Mouse (Mus musculus) inflammation-experienced regulatory T-cells, adult 6 months (primary cell): Measurements from ENCODE around the gene AU015836. TPM values are rescaled to one million over a fixed set of nuclear protein-coding genes. Genes with fewer than 3 reads are reported as not detected.
"Not testable (repeated sequence)": the region's sequence is repeated elsewhere in the genome, so short reads cannot be mapped to it uniquely, and the experiment has no call there.

Experiments used
- ATAC-seq: one replicate; pipeline ENCODE4 v1.8.0; 2017
- polyA plus RNA-seq, 3 experiments: library from polyadenylated mRNA; unstranded; fragments of 100-300 nt; shearing (Covaris generic); gene quantifications; one replicate each; pipeline ENCODE4 v1.2.1; 2017

AU015836 gene
- polyA plus RNA-seq = not detected

DNA sequence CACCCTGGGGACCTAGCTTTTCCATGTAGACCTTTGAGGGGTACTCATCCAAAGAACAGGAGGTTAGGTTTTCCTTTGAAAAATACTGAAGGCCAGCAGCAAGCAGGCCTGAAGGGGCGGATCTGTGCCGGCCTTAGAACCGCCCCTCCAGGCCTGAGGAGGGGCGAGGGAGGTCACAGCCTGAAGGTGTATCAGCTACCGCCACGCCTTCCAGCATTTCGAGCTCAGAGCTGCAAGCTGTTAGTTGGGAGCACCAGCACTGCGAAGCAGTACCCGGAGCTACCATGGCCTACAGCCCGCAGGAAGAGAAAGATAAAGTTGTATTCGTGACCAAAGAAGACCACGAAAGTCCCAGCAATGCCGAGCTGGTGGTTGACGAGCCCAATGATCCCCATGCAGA lies at the start of gene AU015836:
AU015836 (plus strand) TSS at position 216 of the 400 bp plus-strand sequence.
- no peak for ATAC-seq

DNA sequence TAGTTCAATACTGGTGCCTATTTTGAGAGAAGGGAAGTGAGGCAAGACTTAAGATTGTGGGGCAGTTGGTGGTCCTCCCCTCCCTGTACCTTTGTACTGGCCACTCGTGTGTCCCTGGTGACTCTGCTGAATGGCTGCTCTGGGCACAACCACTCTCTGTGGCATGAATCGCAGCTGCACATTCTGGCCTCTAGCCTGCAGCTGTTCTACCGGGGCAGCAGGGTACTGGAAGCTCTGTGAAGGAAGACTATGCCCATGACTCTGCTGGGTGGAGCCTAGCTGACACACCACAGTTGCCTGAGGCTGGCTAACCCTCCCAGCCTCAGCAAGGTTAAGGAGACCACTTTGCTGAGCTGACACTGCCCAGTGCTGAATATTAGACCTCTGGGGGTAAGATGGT lies 49.4 kb upstream of the AU015836 start:
- no peak for ATAC-seq

DNA sequence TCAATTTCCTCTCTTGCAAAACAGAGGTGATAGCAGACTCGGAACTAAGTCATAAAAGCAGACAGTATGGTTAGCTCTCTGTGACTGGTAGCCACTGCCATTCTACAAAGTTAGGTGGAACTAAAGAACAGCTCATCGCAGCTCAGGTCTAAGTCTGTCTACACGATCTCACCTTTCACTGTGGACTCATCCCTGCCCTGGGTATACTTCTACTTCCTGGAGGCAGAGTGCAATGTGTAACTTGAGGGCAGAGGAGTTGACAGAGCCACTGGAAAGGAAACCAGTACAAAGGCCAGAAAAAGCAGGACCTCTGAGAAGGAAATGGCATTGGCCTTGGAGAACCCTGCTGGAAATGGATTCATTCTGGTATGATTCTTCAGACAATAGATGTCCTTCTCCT lies 40.1 kb upstream of the AU015836 start:
- no peak for ATAC-seq

DNA sequence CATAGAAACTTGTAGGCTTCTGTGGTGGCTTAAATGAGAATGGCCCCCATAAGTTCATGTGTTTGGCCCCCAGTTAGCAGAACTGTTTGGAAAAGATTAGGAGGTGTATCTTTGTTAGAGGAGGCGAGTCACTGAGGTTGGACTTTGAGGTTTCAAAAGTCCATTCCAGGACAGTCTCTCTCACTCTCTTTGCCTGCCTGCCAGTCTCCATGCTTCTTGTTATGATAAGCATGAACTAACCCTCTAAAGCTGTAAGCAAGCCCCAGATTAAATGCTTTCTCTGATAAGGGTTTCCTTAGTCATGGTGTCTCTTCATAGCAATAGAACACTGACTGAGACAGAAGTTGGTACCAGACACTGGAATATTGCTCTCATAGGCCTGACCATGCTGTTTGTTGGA lies 39.7 kb upstream of the AU015836 start:
- ATAC-seq = no peak

DNA sequence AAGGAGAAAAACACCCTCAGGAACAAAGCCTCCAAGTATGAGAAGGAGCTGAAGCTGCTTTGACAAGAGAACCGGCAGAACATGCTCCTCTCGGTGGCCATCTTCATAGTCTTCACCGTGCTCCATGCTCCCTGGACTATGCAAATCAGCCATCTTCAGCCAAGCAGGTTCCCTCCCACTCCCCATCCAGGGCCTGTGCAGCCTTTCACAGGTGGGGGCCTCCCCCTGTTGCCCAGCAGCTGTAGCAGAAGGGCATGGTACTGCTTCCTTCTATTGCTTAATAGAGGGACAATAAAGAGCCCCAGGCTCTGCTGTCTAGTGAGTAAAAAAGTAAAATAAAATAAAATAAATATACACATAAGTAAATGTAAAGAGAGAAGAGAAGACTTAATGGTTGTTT lies 36.8 kb upstream of the AU015836 start:
- no peak for ATAC-seq

DNA sequence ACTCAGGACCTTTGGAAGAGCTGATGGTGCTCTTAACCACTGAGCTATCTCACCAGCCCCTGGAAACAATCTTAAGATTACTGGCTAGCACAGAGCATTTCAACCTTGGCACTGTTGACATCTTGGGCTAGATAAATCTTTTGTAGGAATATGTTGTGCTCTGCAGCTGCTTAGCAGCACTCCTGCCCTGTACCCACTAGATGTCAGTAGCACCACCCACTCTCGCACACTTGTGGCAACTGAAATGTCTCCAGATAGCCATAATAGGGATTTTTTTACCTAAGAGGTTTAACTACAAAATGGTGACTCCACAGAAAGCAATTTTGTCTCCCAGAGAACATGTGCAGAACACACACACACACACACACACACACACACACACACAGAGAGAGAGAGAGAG lies 11.7 kb upstream of the AU015836 start:
- no peak for ATAC-seq

DNA sequence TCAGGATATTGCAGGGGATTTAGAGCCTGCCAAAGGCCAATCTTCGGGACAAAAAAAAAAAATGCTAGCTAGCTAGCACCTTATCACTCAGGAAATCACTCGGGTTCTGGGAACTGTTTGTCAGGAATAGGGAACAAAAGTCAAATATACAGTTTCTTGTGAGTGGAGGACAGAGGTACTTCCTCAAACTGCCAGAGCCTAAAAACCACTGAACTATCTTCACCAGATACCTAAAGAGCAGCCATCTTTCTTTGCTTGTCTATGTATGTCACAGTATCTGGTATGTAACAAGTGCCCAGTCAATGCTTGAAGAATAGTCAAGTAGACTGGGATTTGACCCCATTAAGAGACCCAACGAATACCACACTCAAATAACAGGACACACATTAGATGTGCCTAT lies 10.0 kb upstream of the AU015836 start:
- no peak for ATAC-seq

DNA sequence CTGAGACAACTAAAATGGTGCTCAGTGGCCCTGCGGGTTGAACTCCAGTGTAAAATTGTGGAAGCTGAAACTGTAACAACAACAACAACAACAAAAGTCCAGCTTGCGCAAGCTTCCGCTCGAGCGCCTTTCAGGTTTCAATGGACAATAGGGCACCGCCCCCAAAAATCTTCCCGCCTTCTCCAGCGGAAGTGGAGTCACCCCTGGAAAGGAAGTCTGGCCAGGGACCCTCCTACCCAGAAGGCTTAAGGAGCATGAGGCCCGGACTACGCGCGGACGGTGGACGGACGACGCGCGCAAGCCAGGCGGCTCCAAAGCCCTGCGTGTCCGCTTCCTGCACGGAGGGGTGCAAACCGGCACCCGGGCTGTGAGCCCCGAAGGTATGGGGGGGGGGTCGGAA lies 11.9 kb downstream of the AU015836 start:
- no peak for ATAC-seq

DNA sequence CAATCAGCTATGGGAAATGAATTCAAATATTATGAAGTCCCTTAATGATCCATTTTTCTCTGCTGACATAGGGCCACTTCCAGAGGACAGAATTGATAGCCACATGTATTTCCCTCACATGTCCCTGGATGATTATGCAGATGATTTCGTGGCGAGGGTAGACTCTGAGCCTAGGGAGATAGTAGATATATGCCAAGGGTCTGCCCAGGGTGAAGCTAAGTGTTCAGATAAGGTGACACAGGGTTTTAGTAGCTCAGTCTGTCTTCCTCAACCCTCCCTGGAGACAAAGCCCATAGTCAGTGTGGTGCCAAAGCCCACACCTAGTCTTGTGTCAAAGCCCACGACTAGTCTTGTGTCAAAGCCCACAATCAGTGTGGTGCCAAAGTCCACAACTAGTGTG lies 13.7 kb downstream of the AU015836 start:
- ATAC-seq = no peak

DNA sequence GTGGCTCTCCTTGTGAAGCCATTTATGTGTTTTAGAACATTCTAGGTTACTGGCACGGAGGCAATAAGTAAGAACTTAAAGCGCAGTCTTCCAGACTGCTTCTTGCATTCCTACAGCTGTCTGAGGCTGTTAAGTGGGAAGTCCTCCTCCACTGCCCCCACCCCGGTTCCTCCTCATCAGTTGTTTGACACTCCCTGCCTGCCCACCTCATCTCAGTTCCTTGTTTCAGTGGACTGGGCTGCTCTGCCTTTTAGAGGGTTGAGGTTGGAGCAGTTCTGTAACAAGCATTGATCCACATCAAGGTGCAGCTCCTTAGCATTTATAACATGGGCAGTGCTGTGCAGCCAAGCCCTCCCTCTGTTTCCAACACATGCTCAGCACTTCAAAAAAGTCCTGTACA lies 16.6 kb downstream of the AU015836 start:
- ATAC-seq = not testable (repeated sequence)

DNA sequence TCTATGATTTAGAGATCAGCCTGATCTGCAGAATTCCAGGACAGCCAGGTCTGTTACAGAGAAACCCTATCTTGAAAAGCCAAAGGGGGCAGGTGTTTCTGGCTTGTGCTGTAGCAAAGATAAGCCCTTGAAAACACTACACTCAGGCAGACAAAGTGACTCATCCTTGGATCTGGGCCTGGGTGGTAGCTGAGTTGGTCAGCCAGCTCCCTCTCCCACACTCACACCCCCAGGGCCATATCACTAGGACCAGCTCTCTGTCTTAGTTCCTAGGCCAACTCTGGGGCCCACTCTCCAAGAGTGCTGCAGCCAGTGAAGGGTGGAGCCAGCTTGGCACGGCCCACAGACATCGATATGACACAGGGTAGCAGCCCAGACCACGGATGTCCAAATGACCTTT lies 38.5 kb downstream of the AU015836 start:
- no peak for ATAC-seq

DNA sequence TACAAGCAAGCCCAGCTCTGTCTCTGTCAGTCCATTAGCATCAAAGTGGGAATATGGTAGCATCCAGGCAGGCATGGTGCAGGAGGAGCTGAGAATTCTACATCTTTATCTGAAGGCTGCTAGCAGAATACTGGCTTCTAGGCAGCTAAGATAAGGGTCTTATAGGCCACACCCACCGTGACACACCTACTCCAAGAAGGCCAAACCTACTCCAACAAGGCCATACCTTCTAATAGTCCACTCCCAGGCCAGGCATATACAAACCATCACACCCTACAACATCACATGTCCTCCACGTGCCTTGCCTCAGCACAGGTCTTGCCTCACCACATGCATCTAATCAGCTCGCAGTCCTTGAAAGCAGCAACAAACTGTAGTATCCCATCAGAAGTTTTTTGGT lies 41.0 kb downstream of the AU015836 start:
- ATAC-seq = no peak

DNA sequence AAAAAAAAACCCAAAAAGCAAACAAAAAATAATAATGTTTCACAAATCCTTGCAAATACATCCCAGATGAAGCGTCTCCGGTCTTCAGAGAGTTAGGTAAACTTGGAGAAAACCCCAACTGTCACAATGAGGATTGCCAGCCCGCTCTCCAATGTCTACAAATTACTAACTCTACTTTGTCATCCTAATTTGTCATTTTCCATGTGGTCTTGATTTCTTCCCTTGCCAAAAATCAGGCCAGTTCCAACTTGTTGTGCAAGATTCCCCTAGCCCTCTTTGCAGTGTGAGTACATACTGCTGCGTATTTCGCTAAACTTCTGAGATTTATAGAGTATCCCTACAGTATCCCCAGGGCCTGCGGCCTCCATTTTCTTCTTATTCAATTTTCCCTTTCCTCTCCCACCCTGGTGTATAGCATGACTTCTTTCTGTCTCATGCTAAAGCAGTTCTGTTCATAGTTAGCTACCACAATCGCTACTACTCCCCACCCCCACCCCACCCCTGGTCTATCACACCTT lies 43.3 kb downstream of the AU015836 start:
- ATAC-seq = no peak

DNA sequence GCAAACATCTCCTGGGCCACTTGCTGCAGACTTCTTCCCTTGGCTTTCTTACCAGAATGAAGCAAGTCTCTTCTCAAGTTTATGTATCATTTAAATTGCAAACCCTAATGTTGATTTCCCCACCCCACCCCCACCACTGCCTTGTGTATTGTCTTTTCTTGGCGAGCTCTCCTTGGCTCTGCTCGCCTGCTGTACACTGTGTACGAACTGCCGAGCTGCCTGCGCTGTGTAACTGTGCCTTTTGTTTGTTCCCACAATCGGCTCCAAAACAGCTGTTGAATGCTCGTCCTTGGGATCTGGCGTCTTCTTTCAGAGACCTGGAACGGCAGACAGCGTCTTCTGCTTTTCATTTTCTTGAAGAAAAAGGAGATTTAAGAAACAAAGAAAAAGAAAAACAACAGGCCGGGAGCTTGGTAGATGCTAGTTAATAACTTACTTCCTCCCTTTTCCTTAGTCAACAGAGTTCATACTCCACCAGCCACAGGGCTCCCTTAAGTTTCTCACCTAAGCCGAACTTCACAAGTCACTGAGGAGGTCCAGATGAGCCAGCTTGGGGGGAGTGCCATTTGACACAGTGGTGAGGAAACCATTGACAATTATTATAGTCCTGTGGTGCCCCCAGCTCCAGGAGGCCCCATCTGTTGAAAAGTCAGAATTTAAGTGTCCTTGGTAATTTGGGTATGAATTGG lies 44.2 kb downstream of the AU015836 start:
- ATAC-seq = no peak

DNA sequence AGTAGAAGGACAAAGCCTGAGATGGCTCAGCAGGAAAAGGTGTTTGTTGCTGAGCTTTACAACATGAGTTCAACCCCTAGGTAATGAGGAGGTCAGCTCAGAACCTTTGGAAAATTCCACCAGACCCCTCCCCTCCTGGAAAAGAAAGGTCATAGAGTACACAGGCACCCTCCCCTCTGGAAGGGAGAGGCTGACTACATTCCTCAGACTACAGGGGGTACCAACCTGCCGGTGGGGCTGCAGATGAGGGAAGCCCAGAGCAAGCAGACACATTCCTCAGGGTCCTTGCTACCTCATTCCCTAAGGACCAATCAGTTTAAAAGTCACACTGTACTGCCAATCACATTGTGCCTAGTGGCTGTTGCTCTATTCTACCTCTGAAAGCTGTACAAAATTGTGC lies 48.4 kb downstream of the AU015836 start:
- ATAC-seq = no peak

DNA sequence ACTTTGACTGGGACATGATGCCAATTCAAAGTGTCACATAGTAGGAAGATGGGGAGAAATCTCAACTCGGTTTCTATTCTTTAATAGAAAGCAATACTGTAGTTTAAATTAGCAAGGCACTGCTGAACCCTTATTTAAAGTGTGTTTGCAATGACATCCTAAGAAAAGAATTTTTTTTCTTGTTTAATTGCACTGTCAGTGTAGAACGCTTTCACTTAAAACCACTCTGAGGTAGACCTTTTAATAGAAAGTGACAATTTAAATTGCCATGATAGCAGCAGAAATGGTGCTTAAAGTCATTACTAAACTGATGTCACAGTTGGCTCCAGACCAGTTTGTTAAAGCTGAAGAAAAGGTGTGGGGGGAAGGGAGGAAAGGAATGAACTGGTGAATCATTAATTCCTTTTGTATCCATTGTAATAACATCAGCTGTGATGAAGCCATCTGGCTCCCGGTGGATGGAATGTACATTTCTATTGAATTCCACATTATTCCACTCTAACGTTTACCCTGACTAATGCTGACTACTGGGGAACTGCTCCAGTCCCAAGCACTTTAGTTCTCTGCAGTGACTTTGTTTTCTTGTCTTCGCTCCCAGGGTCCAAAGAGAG lies 53.9 kb downstream of the AU015836 start:
- ATAC-seq = no peak

Other genes with a start within 250 kb of the AU015836 start
- 10 to 100 TPM; 16.2 to 35.5 (median 20.8) TPM for gene Pdk3, start 136.5 kb upstream of the AU015836 start, polyA plus RNA-seq
- gene Zfx, start 155.0 kb downstream of the AU015836 start, polyA plus RNA-seq = 10 to 100 TPM; 28.7 to 48.4 (median 41.8) TPM
- 10 to 100 TPM; 69.5 to 76.6 (median 69.9) TPM for gene Eif2s3x, start 244.2 kb downstream of the AU015836 start, polyA plus RNA-seq